Mouse (Mus musculus): ENCODE data around the gene Zfp697. TPM values are rescaled to one million over a fixed set of nuclear protein-coding genes. Genes with fewer than 3 reads are reported as not detected.
A peak's percentile ranks its signal among the peaks of the same experiment; 100 is the strongest.
"Not testable (repeated sequence)": the region's sequence is repeated elsewhere in the genome, so short reads cannot be mapped to it uniquely, and the experiment has no call there.

Gene Zfp697
- polyA plus RNA-seq, 1 experiment from 2014 or later: 9.4 TPM

DNA sequence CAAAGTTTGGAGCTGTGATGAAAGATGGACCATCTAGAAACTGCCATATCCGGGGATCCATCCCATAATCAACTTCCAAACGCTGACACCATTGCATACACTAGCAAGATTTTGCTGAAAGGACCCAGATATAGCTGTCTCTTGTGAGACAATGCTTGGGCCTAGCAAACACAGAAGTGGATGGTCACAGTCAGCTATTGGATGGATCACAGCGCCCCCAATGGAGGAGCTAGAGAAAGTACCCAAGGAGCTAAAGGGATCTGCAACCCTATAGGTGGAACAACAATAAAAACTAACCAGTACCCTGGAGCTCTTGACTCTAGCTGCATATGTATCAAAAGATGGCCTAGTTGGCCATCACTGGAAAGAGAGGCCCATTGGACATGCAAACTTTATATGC lies 60.0 kb downstream of the Zfp697 start:
- not testable (repeated sequence) for H3K36me3 ChIP-seq; H3K9me3 ChIP-seq (replicated peaks); H3K4me3 ChIP-seq; H3K27ac ChIP-seq; H3K27me3 ChIP-seq (ENCODE audit: low read depth, poor library complexity, severe bottlenecking); H3K4me1 ChIP-seq; DNase-seq (ENCODE audit: low spot score)
- 35% methylated on average over 3 of the region's 3 CpGs for WGBS

- H3K27me3 ChIP-seq (ENCODE audit: low read depth, poor library complexity, severe bottlenecking); H3K4me3 ChIP-seq; H3K9me3 ChIP-seq (replicated peaks); H3K27ac ChIP-seq; H3K4me1 ChIP-seq; H3K36me3 ChIP-seq: not testable (repeated sequence)
- peak; percentile 26 for DNase-seq (ENCODE audit: low spot score)
- WGBS: 13% methylated on average over 3 of the region's 3 CpGs
Observed at GRCm38 (mm10) chr3:98443149-98443779, 61.0 kb downstream of the Zfp697 start.

DNA sequence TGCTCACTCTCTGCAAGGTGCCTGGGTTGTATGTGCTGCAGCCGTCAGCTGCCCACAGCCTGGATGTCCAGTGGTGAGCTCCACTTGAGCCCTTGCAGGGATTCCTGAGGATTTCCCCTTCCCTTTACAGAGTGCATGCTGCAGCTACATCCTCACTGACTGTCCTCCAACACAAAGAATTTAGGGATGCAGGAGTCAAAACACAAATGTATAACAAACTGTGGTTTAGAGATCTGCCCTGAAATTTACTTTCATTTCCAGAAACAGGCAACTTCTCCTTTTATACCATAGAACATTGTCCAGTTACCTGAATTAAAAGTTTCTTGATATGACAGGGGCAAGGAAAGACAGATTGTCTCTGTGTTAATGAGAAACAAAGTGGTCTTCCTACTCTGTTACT lies 61.7 kb downstream of the Zfp697 start:
- not testable (repeated sequence) for DNase-seq (ENCODE audit: low spot score); H3K27me3 ChIP-seq (ENCODE audit: low read depth, poor library complexity, severe bottlenecking); H3K4me3 ChIP-seq; H3K9me3 ChIP-seq (replicated peaks); H3K27ac ChIP-seq; H3K36me3 ChIP-seq; H3K4me1 ChIP-seq
- WGBS: 82% methylated on average over 1 of the region's 1 CpGs

GRCm38 (mm10) chr3:98453786-98454185 lies 71.5 kb downstream of the Zfp697 start:
- not testable (repeated sequence) for H3K27me3 ChIP-seq (ENCODE audit: low read depth, poor library complexity, severe bottlenecking); H3K9me3 ChIP-seq (replicated peaks); H3K36me3 ChIP-seq; H3K27ac ChIP-seq; H3K4me1 ChIP-seq; H3K4me3 ChIP-seq; DNase-seq (ENCODE audit: low spot score)
- WGBS: 86% methylated on average over 5 of the region's 5 CpGs

DNA sequence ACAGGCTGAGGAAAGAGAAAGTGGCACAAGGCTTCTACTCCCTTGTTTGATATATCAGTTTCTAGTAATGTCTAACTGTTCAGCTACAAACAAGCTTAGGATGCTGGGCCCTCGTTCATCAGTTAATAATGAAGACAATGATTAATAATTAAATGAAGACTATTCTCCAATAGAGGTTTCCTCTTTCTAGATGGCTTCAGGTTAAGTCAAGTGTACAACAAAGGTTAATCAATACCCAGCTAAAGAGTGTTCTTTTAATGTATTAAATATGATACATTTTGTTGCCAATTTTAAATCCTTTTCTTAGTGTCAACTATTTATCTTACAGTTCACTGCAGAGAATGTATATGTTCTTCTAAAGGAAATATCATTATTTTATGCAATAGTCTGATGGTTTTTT lies 74.8 kb downstream of the Zfp697 start, which contains the start of gene Gm4450:
Gm4450 (minus strand) TSS at position 101 of the 400 bp plus-strand sequence.
- 100% methylated on average over 1 of the region's 1 CpGs for WGBS
- not testable (repeated sequence) for H3K27me3 ChIP-seq (ENCODE audit: low read depth, poor library complexity, severe bottlenecking); H3K27ac ChIP-seq; H3K4me1 ChIP-seq; H3K9me3 ChIP-seq (replicated peaks); DNase-seq (ENCODE audit: low spot score); H3K4me3 ChIP-seq; H3K36me3 ChIP-seq

- not testable (repeated sequence) for H3K36me3 ChIP-seq; H3K4me3 ChIP-seq; H3K27ac ChIP-seq; H3K4me1 ChIP-seq; DNase-seq (ENCODE audit: low spot score); H3K27me3 ChIP-seq (ENCODE audit: low read depth, poor library complexity, severe bottlenecking); H3K9me3 ChIP-seq (replicated peaks)
- 88% methylated on average over 1 of the region's 2 CpGs for WGBS
Observed at GRCm38 (mm10) chr3:98469323-98469722, 87.1 kb downstream of the Zfp697 start.

GRCm38 (mm10) chr3:98471057-98471456 lies 88.8 kb downstream of the Zfp697 start:
- H3K4me3 ChIP-seq; H3K9me3 ChIP-seq (replicated peaks); H3K4me1 ChIP-seq; H3K27me3 ChIP-seq (ENCODE audit: low read depth, poor library complexity, severe bottlenecking); H3K27ac ChIP-seq; DNase-seq (ENCODE audit: low spot score); H3K36me3 ChIP-seq: not testable (repeated sequence)
- no CpG with 5 or more reads among the region's 1 CpGs for WGBS

DNA sequence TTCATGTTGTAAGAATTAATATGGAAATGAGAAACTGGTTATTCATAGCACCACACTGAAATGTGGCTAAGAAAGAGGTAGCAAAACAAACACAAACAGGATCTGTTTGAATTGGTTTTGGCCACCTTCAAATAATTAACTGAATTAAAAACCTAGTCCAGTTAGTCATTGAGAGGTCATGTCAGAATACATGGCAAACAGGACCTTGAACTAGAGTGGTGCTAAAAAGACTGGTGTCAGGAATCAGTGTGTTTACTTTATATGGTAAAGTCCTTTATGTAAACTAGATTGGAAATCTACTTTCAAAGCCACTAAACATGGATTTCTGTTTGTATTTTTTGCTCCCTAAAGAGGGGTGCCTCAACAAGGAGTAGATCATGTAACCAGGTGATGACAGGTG lies 89.2 kb downstream of the Zfp697 start:
- not testable (repeated sequence) for H3K4me3 ChIP-seq; H3K4me1 ChIP-seq; DNase-seq (ENCODE audit: low spot score)

DNA sequence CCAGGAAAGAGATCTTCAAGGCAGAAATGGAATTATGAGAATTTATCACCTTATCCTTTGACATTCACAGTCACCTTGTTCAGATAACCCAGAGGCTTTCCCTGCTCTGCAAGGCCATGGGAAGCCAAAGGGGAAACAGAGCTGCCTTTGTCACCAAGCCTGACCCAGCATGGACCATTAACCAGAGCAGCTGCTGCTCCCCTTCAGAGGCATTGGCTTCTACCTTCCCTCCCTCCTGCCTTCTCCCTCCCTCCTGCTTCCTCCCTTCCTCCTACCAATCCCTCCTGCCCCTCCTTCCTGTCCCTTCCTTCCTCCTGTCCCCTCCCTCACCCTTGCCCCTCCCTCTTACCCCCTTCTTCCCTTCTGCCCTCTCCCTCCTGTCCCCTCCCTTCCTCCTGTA lies 111.9 kb downstream of the Zfp697 start:
- not testable (repeated sequence) for H3K27ac ChIP-seq; DNase-seq (ENCODE audit: low spot score); H3K27me3 ChIP-seq (ENCODE audit: low read depth, poor library complexity, severe bottlenecking); H3K4me1 ChIP-seq; H3K9me3 ChIP-seq (replicated peaks); H3K4me3 ChIP-seq; H3K36me3 ChIP-seq

More for the DNA sequence above, 89.2 kb downstream of the Zfp697 start:
- H3K36me3 ChIP-seq; H3K27me3 ChIP-seq (ENCODE audit: low read depth, poor library complexity, severe bottlenecking); H3K27ac ChIP-seq; H3K9me3 ChIP-seq (replicated peaks): not testable (repeated sequence)

GRCm38 (mm10) chr3:98495055-98495454 lies 112.8 kb downstream of the Zfp697 start:
- DNase-seq (ENCODE audit: low spot score); H3K9me3 ChIP-seq (replicated peaks); H3K27ac ChIP-seq; H3K4me3 ChIP-seq; H3K27me3 ChIP-seq (ENCODE audit: low read depth, poor library complexity, severe bottlenecking); H3K36me3 ChIP-seq; H3K4me1 ChIP-seq: not testable (repeated sequence)

DNA sequence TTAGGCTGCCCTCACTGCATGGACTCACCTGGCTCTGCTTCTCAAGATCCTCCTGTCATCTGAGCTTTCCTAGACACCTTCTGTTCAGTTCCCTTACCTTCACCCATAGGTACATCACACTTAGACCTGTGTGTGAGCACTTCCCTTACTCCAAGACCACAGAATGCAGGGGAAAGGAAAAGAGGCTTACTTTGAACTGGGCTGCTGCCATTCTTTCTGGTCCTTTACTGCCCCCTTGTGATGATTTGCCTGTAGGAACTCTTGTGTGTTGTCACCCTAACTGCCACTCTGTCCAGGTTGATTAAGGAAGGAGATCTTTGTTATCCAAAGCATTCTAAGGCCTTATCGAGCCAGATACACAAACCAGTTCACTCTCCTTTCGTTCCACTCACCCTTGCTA lies 114.5 kb downstream of the Zfp697 start:
- WGBS: no CpG with 5 or more reads among the region's 2 CpGs
- not testable (repeated sequence) for H3K36me3 ChIP-seq; H3K9me3 ChIP-seq (replicated peaks); H3K27me3 ChIP-seq (ENCODE audit: low read depth, poor library complexity, severe bottlenecking); H3K4me1 ChIP-seq; H3K4me3 ChIP-seq; DNase-seq (ENCODE audit: low spot score); H3K27ac ChIP-seq

DNA sequence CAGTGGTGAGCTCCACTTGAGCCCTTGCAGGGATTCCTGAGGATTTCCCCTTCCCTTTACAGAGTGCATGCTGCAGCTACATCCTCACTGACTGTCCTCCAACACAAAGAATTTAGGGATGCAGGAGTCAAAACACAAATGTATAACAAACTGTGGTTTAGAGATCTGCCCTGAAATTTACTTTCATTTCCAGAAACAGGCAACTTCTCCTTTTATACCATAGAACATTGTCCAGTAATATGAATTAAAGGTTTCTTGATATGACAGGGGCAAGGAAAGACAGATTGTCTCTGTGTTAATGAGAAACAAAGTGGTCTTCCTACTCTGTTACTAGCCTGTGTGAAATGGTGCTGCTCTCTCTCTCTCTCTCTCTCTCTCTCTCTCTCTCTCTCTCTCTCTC lies 115.1 kb downstream of the Zfp697 start:
- not testable (repeated sequence) for DNase-seq (ENCODE audit: low spot score); H3K9me3 ChIP-seq (replicated peaks); H3K36me3 ChIP-seq; H3K27ac ChIP-seq; H3K27me3 ChIP-seq (ENCODE audit: low read depth, poor library complexity, severe bottlenecking); H3K4me1 ChIP-seq; H3K4me3 ChIP-seq

DNA sequence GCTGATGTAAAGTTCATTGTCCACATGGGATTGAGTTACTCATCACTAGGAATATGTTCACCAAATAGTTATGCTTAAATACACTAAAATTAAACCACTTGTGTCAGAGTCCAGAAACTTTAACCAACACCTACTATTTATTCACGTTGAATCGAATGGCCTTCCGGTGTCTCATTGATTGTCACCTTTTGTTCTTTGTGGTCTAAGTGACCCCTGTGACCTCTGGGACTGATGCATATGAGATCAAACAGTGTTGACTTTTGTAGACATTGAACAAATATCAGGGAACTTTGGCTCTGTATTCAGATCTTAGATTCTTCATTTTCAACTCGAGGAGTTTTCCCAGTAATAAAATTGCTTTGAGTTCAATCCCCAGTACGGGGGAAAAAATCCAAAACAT lies 125.0 kb downstream of the Zfp697 start:
- H3K4me3 ChIP-seq; H3K36me3 ChIP-seq; DNase-seq (ENCODE audit: low spot score); H3K4me1 ChIP-seq; H3K9me3 ChIP-seq (replicated peaks); H3K27ac ChIP-seq; H3K27me3 ChIP-seq (ENCODE audit: low read depth, poor library complexity, severe bottlenecking): not testable (repeated sequence)
- no CpG with 5 or more reads among the region's 5 CpGs for WGBS

- H3K27ac ChIP-seq; H3K36me3 ChIP-seq; H3K9me3 ChIP-seq (replicated peaks); H3K4me1 ChIP-seq; H3K4me3 ChIP-seq; DNase-seq (ENCODE audit: low spot score); H3K27me3 ChIP-seq (ENCODE audit: low read depth, poor library complexity, severe bottlenecking): not testable (repeated sequence)
- no CpG with 5 or more reads among the region's 1 CpGs for WGBS
Observed at GRCm38 (mm10) chr3:98510414-98510813, 128.2 kb downstream of the Zfp697 start, which contains the start of gene Hsd3b4. Hsd3b4 (minus strand) TSS chr3:98510514.

Data from limb, embryonic 10.5 days (tissue).